In the genomic region with DNA sequence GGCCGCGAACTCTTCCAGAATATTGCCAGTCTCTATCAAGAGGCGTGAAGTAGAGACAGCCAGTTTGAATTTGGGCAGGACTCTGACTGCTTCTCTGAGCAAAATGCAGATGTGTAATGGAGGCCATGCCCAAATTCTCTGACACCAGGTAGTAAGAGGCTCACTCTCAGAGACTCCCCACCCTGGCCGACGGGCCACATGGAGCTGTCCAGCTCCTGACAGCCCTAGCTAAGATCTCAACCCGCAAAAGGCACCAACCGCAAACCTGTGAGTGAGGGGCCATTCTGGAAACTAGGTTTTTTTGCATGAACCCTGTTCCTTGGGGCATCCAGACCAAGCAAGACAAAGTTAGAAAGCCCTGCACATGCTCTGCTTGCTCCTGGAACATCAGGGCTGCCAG, we compare ENCODE assay signal across 21 mouse cellular contexts. TPM values are rescaled to one million over a fixed set of nuclear protein-coding genes. Genes with fewer than 3 reads are reported as not detected.
"Had no signal": no experiment of that assay in that cellular context is flagged by ENCODE, and none has a peak within 500 bp of the region (broad histone marks: within the 10 kb centered on the region; RNA-seq: fewer than 3 reads in every experiment).

No protein-coding gene starts in this region.

- H3K9ac ChIP-seq: kidney, embryonic 15.5 days; limb, embryonic 12.5 days; liver, embryonic 15.5 days; midbrain, embryonic 12.5 days; neural tube, embryonic 15.5 days had no signal

- H3K4me3 ChIP-seq: kidney, embryonic 15.5 days; left cerebral cortex, adult 2 months; limb, embryonic 12.5 days; liver, embryonic 15.5 days; midbrain, embryonic 12.5 days; neural tube, embryonic 15.5 days had no signal

- H3K4me2 ChIP-seq: kidney, embryonic 15.5 days; limb, embryonic 12.5 days; liver, embryonic 15.5 days; midbrain, embryonic 12.5 days; neural tube, embryonic 15.5 days had no signal

- ATAC-seq: lung, postnatal 0 days; midbrain, embryonic 16.5 days had no signal

- H3K9me3 ChIP-seq: kidney, embryonic 15.5 days; limb, embryonic 12.5 days; liver, embryonic 15.5 days; midbrain, embryonic 12.5 days; neural tube, embryonic 15.5 days had no signal

- H3K27ac ChIP-seq: kidney, embryonic 15.5 days; left cerebral cortex, adult 2 months; limb, embryonic 12.5 days; liver, embryonic 15.5 days; midbrain, embryonic 12.5 days; neural tube, embryonic 15.5 days; stomach, postnatal 0 days had no signal

- DNase-seq: kidney, adult 2 months; kidney, postnatal 14 days; lung, adult 2 months; lung, postnatal 4 days; right cerebral cortex, adult 18-20 months; right cerebral cortex, postnatal 25 days; thymus, postnatal 25 days had no signal

- H3K36me3 ChIP-seq: kidney, embryonic 15.5 days; limb, embryonic 12.5 days; liver, embryonic 15.5 days; midbrain, embryonic 12.5 days; neural tube, embryonic 15.5 days had no signal

- H3K4me1 ChIP-seq: kidney, embryonic 15.5 days had no signal

RNA-seq across cellular contexts. Expression of a gene that starts 58.6 kb away (rescaled TPM):
- total RNA-seq: layer of hippocampus, postnatal 25 days; left cerebral cortex, adult 2 months; left cerebral cortex, postnatal 14 days had no signal
- polyA plus RNA-seq: kidney, adult 2 months; kidney, embryonic 15.5 days; large intestine, adult 2 months; limb, embryonic 12.5 days; liver, adult 2 months; lung, adult 2 months; lung, postnatal 0 days; midbrain, embryonic 12.5 days; midbrain, embryonic 16.5 days; neural tube, embryonic 11.5 days; neural tube, embryonic 15.5 days; stomach, postnatal 0 days had no signal
